ENCODE assay signal across 10 mouse cellular contexts in the genomic region with DNA sequence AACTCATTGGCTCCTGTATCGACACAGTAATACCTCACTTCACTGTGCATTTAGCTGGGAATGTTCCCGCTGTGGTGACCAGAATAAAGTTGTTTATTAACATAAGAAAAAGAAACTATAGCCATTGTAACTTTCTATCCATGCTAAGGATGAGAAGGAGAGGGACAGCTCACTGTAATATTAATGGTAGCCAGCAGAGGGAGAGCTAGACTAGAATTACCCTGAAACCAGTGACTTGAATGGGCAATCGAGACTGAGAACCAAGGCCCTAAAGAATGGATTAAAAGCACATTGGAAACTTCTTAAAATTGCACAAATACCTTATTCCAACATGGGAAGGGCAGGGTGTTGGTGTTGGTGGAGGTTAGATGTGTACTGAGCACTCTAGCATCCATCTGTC. TPM values are rescaled to one million over a fixed set of nuclear protein-coding genes. Genes with fewer than 3 reads are reported as not detected.
A peak's percentile ranks its signal among the peaks of the same experiment; 100 is the strongest.
DNase-seq lines count a peak whose midpoint lies in the region; ATAC-seq and TF ChIP-seq lines count a peak whose summit lies in the region.
"Had no signal": no experiment of that assay in that cellular context is flagged by ENCODE, and none has a peak within 500 bp of the region (broad histone marks: within the 10 kb centered on the region; RNA-seq: fewer than 3 reads in every experiment).

No protein-coding gene starts in this region.

- no peaks in the 10 kb centered on the region for H3K36me3 ChIP-seq in liver, embryonic 14.5 days (replicated peaks; ENCODE audit: control insufficient read depth, insufficient read depth, low read depth)
- H3K36me3 ChIP-seq: heart, embryonic 15.5 days had no signal

- no peak overlapping the region for H3K4me2 ChIP-seq in liver, embryonic 14.5 days (ENCODE audit: low read depth)
- H3K4me2 ChIP-seq: heart, embryonic 15.5 days had no signal

- H3K27me3 ChIP-seq in liver, embryonic 14.5 days (ENCODE audit: control insufficient read depth, insufficient read depth, low read length): no peaks in the 10 kb centered on the region
- H3K27me3 ChIP-seq: heart, embryonic 15.5 days had no signal

- no peak for ATAC-seq in liver, embryonic 14.5 days (ENCODE audit: insufficient read depth)

- H3K4me3 ChIP-seq in liver, embryonic 14.5 days (ENCODE audit: insufficient read depth in 1 of 2, low read depth in 2 of 2, low read length in 2 of 2): no peak overlapping the region
- H3K4me3 ChIP-seq: heart, embryonic 15.5 days had no signal

- H3K4me1 ChIP-seq in liver, embryonic 14.5 days (replicated peaks; ENCODE audit: control insufficient read depth in 2 of 2, insufficient read depth in 2 of 2, low read length in 1 of 2): no peaks in the 10 kb centered on the region
- H3K4me1 ChIP-seq: heart, embryonic 15.5 days had no signal

- no peaks in the 10 kb centered on the region for H3K9me3 ChIP-seq in liver, embryonic 14.5 days (ENCODE audit: control insufficient read depth, low read length)
- H3K9me3 ChIP-seq: heart, embryonic 15.5 days had no signal

- no peak overlapping the region for H3K27ac ChIP-seq in liver, embryonic 14.5 days
- H3K27ac ChIP-seq: heart, embryonic 15.5 days; macrophage had no signal

- peak; percentile 26 to 30 for DNase-seq in cerebellum, adult 18-20 months
- no peak for DNase-seq in cerebellum, adult 9-11 months
- DNase-seq in liver, embryonic 14.5 days (ENCODE audit: low read depth in 3 of 3, low spot score in 3 of 3): no peak
- DNase-seq in liver (no peak), R1 (ENCODE audit: low read depth, low spot score) (peak; percentile 43)
- peak; percentile 46 for DNase-seq in induced T-regulatory cell, adult 2 months (ENCODE audit: low read depth)
- peak; percentile 42 to 57 for DNase-seq in right cerebral cortex, postnatal 10 days (ENCODE audit: low spot score in 2 of 2)
- no peak for DNase-seq in gastrocnemius, postnatal 14 days

- WGBS in liver, embryonic 14.5 days (ENCODE audit: insufficient replicate concordance): 13% methylated on average over 3 of the region's 3 CpGs

- peak; percentile 50 for TF ChIP-seq CTCF in liver, embryonic 14.5 days (IDR thresholded peaks at IDR 0.05; ENCODE audit: low read depth)

- TF ChIP-seq EP300 in liver, embryonic 14.5 days (IDR thresholded peaks at IDR 0.05; ENCODE audit: low read depth): no peak

- intact Hi-C loops in gastrocnemius, postnatal 14 days (cut with DNase I; ENCODE audit: low total_unique reads): no loop called here

- H3K9ac ChIP-seq in liver, embryonic 14.5 days (replicated peaks): no peak overlapping the region
- H3K9ac ChIP-seq: heart, embryonic 15.5 days had no signal

RNA-seq across cellular contexts. Expression of a gene that starts 44.0 kb away (rescaled TPM):
- polyA plus RNA-seq in liver, embryonic 14.5 days (2012; rRNA removed): 0.02 TPM in 1 of 2 replicates, not detected in the other
- not detected in 2 replicates for polyA plus RNA-seq in liver, embryonic 14.5 days (2014; fragmentation: Nextera tagmentation; extraction: Ambion mirVana)
- not detected for total RNA-seq in gastrocnemius, postnatal 14 days (2021)
- polyA plus RNA-seq: heart, embryonic 15.5 days; macrophage had no signal

RNA-seq across cellular contexts. Expression of a gene that starts 56.1 kb away (rescaled TPM):
- polyA plus RNA-seq in liver, embryonic 14.5 days (2012; rRNA removed): 0.01 TPM in 1 of 2 replicates, not detected in the other
- not detected in 2 replicates for polyA plus RNA-seq in liver, embryonic 14.5 days (2014; fragmentation: Nextera tagmentation; extraction: Ambion mirVana)
- under 1 TPM in 1 of 2 experiments, not detected in 1; 0.04 TPM for total RNA-seq in gastrocnemius, postnatal 14 days (2021)
- polyA plus RNA-seq: heart, embryonic 15.5 days; macrophage had no signal

Comparison
In these comparisons a context has a peak if more than half of its experiments do, and no peak if none do; other contexts are left out.
1. DNase-seq: peak in cerebellum, adult 18-20 months (2 of 2), R1 (single experiment), induced T-regulatory cell, adult 2 months (single experiment) and right cerebral cortex, postnatal 10 days (2 of 2); none in cerebellum, adult 9-11 months (single experiment), liver, embryonic 14.5 days (0 of 3), liver (single experiment) and gastrocnemius, postnatal 14 days (single experiment).